Mouse (Mus musculus): ENCODE results near the gene Chka.

The Chka gene

GRCm38 (mm10) chr19:3851502-3851962 lies at the start of gene Chka:
Chka (plus strand) TSS chr19:3851773.
- peak; percentile 97 for DNase-seq (ENCODE audit: low read depth, low spot score)

GRCm38 (mm10) chr19:3805526-3805925 lies 46.0 kb upstream of the Chka start:
- no peak for DNase-seq (ENCODE audit: low read depth, low spot score)

GRCm38 (mm10) chr19:3810536-3811233 lies 40.9 kb upstream of the Chka start:
- no peak for DNase-seq (ENCODE audit: low read depth, low spot score)

- DNase-seq (ENCODE audit: low read depth, low spot score), result no peak
Observed at GRCm38 (mm10) chr19:3814461-3814860, 37.1 kb upstream of the Chka start.

GRCm38 (mm10) chr19:3815824-3816223 lies 35.7 kb upstream of the Chka start:
- no peak for DNase-seq (ENCODE audit: low read depth, low spot score)

GRCm38 (mm10) chr19:3819080-3819479 lies 32.5 kb upstream of the Chka start:
- DNase-seq (ENCODE audit: low read depth, low spot score), result no peak

- DNase-seq (ENCODE audit: low read depth, low spot score), result no peak
Observed at GRCm38 (mm10) chr19:3819899-3820444, 31.6 kb upstream of the Chka start.

- no peak for DNase-seq (ENCODE audit: low read depth, low spot score)
Observed at GRCm38 (mm10) chr19:3825044-3825443, 26.5 kb upstream of the Chka start.

- no peak for DNase-seq (ENCODE audit: low read depth, low spot score)
Observed at GRCm38 (mm10) chr19:3829863-3830262, 21.7 kb upstream of the Chka start.

GRCm38 (mm10) chr19:3831716-3832115 lies 19.9 kb upstream of the Chka start:
- DNase-seq (ENCODE audit: low read depth, low spot score), result no peak

GRCm38 (mm10) chr19:3832851-3833353 lies 18.7 kb upstream of the Chka start:
- no peak for DNase-seq (ENCODE audit: low read depth, low spot score)

GRCm38 (mm10) chr19:3834301-3834700 lies 17.3 kb upstream of the Chka start:
- DNase-seq (ENCODE audit: low read depth, low spot score), result no peak

GRCm38 (mm10) chr19:3836791-3837190 lies 14.8 kb upstream of the Chka start:
- DNase-seq (ENCODE audit: low read depth, low spot score), result no peak

GRCm38 (mm10) chr19:3838931-3839330 lies 12.6 kb upstream of the Chka start:
- no peak for DNase-seq (ENCODE audit: low read depth, low spot score)

- no peak for DNase-seq (ENCODE audit: low read depth, low spot score)
Observed at GRCm38 (mm10) chr19:3839686-3840085, 11.9 kb upstream of the Chka start.

GRCm38 (mm10) chr19:3840214-3840651 lies 11.3 kb upstream of the Chka start:
- DNase-seq (ENCODE audit: low read depth, low spot score), result no peak

- no peak for DNase-seq (ENCODE audit: low read depth, low spot score)
Observed at GRCm38 (mm10) chr19:3840685-3841084, 10.9 kb upstream of the Chka start.

- peak; percentile 19 for DNase-seq (ENCODE audit: low read depth, low spot score)
Observed at GRCm38 (mm10) chr19:3842359-3843148, 9.0 kb upstream of the Chka start.

GRCm38 (mm10) chr19:3843629-3844028 lies 7.9 kb upstream of the Chka start:
- DNase-seq (ENCODE audit: low read depth, low spot score), result no peak

GRCm38 (mm10) chr19:3844836-3845235 lies 6.7 kb upstream of the Chka start:
- DNase-seq (ENCODE audit: low read depth, low spot score), result no peak

GRCm38 (mm10) chr19:3845339-3845738 lies 6.2 kb upstream of the Chka start:
- DNase-seq (ENCODE audit: low read depth, low spot score), result no peak

- no peak for DNase-seq (ENCODE audit: low read depth, low spot score)
Observed at GRCm38 (mm10) chr19:3845803-3846406, 5.7 kb upstream of the Chka start.
